Mouse (Mus musculus): Measurements from ENCODE around the gene Ebi3. TPM values are rescaled to one million over a fixed set of nuclear protein-coding genes. Genes with fewer than 3 reads are reported as not detected.

The Ebi3 gene
- polyA plus RNA-seq, 1 experiment from 2014 or later, result 1.9 TPM

- H3K27me3 ChIP-seq (ENCODE audit: poor library complexity, severe bottlenecking), result no peaks in the 10 kb centered on the region
- peak within 1 kb of the TSS; percentile 85 for H3K27ac ChIP-seq
- WGBS, result 8% methylated on average over 35 of the region's 35 CpGs
These were observed 33.9 kb downstream of the Ebi3 start, which contains the start of gene Fsd1 for GRCm38 (mm10) chr17:55986030-55986961. Gene Fsd1 (plus strand): TSS chr17:55986509.

GRCm38 (mm10) chr17:55990278-55990898 lies 37.9 kb downstream of the Ebi3 start:
- Histone ChIP-seq H3K9me3 (no peaks in the 10 kb centered on the region), H3K27ac (no peak overlapping the region), H3K27me3 (ENCODE audit: poor library complexity, severe bottlenecking) (no peaks in the 10 kb centered on the region), H3K4me1 (peaks cover 13% of the 10 kb centered on the region), H3K36me3 (replicated peaks) (peaks cover 53% of the 10 kb centered on the region), H3K4me3 (no peak overlapping the region)
- 89% methylated on average over 8 of the region's 8 CpGs for WGBS
- no peak for DNase-seq (ENCODE audit: extremely low spot score, low spot score)

More at GRCm38 (mm10) chr17:55986030-55986961, 33.9 kb downstream of the Ebi3 start, which contains the start of gene Fsd1:
- Histone ChIP-seq H3K9me3 (no peaks in the 10 kb centered on the region; the same call in 1 of the 2 replicates), H3K4me3 (peak within 1 kb of the TSS; percentile 73), H3K4me1 (peaks cover 13% of the 10 kb centered on the region), H3K36me3 (replicated peaks) (peaks cover 21% of the 10 kb centered on the region)
- peak; percentile 79 for DNase-seq (ENCODE audit: extremely low spot score, low spot score)

GRCm38 (mm10) chr17:55996007-55996406 lies 43.6 kb downstream of the Ebi3 start:
- peaks cover 61% of the 10 kb centered on the region for H3K36me3 ChIP-seq (replicated peaks)
- H3K9me3 ChIP-seq, result 0 out of 2 replicates have a peak, but pooled peaks cover 4% of the 10 kb centered on the region
- H3K4me1 ChIP-seq, result peaks cover 13% of the 10 kb centered on the region
- no peak for DNase-seq (ENCODE audit: extremely low spot score, low spot score)
- no peak overlapping the region for H3K27ac ChIP-seq
- H3K4me3 ChIP-seq, result no peak overlapping the region
- WGBS, result 92% methylated on average over 15 of the region's 15 CpGs
- peaks cover 17% of the 10 kb centered on the region for H3K27me3 ChIP-seq (ENCODE audit: poor library complexity, severe bottlenecking)

- DNase-seq (ENCODE audit: extremely low spot score, low spot score), result no peak
- Histone ChIP-seq H3K4me3 (peak overlapping the region; percentile 42), H3K4me1 (peaks cover 13% of the 10 kb centered on the region), H3K9me3 (0 out of 2 replicates have a peak, but pooled peaks cover 4% of the 10 kb centered on the region), H3K36me3 (replicated peaks) (peaks cover 30% of the 10 kb centered on the region), H3K27ac (peak overlapping the region; percentile 60; the same call in 1 of the 2 replicates), H3K27me3 (ENCODE audit: poor library complexity, severe bottlenecking) (peaks cover 30% of the 10 kb centered on the region)
- 5% methylated on average over 30 of the region's 30 CpGs for WGBS
These were observed 47.5 kb downstream of the Ebi3 start for GRCm38 (mm10) chr17:55999794-56000499.

GRCm38 (mm10) chr17:56003000-56003399 lies 50.6 kb downstream of the Ebi3 start:
- H3K27me3 ChIP-seq (ENCODE audit: poor library complexity, severe bottlenecking), result peaks cover 36% of the 10 kb centered on the region
- H3K4me3 ChIP-seq, result no peak overlapping the region
- no peaks in the 10 kb centered on the region for H3K9me3 ChIP-seq
- 85% methylated on average over 3 of the region's 3 CpGs for WGBS
- peaks cover under 1% of the 10 kb centered on the region; the same call in 1 of the 2 replicates for H3K36me3 ChIP-seq (replicated peaks)
- H3K4me1 ChIP-seq, result peaks cover 28% of the 10 kb centered on the region
- H3K27ac ChIP-seq, result no peak overlapping the region
- no peak for DNase-seq (ENCODE audit: extremely low spot score, low spot score)

GRCm38 (mm10) chr17:56005415-56006061 lies 53.1 kb downstream of the Ebi3 start, which contains the start of the genes Stap2 and Mpnd:
Gene Stap2 (minus strand): TSS chr17:56005584.
Gene Mpnd (plus strand): TSS chr17:56005711.
- Histone ChIP-seq H3K36me3 (replicated peaks) (peaks cover 5% of the 10 kb centered on the region; the same call in 1 of the 2 replicates), H3K4me1 (peaks cover 38% of the 10 kb centered on the region), H3K27me3 (ENCODE audit: poor library complexity, severe bottlenecking) (peaks cover 23% of the 10 kb centered on the region), H3K4me3 (peak within 1 kb of the TSS; percentile 12; the same call in 1 of the 2 replicates), H3K27ac (no peak within 1 kb of the TSS), H3K9me3 (no peaks in the 10 kb centered on the region)
- peak; percentile 38 for DNase-seq (ENCODE audit: extremely low spot score, low spot score)
- 57% methylated on average over 13 of the region's 13 CpGs for WGBS

Other genes starting within 250 kb of the Ebi3 start
- gene Pot1b, start 240.0 kb upstream of the Ebi3 start, polyA plus RNA-seq (2016; fragmentation: Nextera tagmentation; extraction: Ambion mirVana), result 11.8 and 12.3 TPM in 2 replicates
- gene Adgre4, start 202.7 kb upstream of the Ebi3 start, polyA plus RNA-seq (2016; fragmentation: Nextera tagmentation; extraction: Ambion mirVana), result 0.16 TPM in 1 of 2 replicates, not detected in the other
- 9.1 and 10.5 TPM in 2 replicates for gene Zfp119a, start 73.7 kb upstream of the Ebi3 start, polyA plus RNA-seq (2016; fragmentation: Nextera tagmentation; extraction: Ambion mirVana)
- 12.9 and 15.3 TPM in 2 replicates for gene Zfp959, start 60.5 kb upstream of the Ebi3 start, polyA plus RNA-seq (2016; fragmentation: Nextera tagmentation; extraction: Ambion mirVana)
- gene Zfp119b, start 3.1 kb upstream of the Ebi3 start, polyA plus RNA-seq (2016; fragmentation: Nextera tagmentation; extraction: Ambion mirVana), result 6.4 and 6.6 TPM in 2 replicates
- 29.2 and 30.4 TPM in 2 replicates for gene Yju2, start 6.5 kb downstream of the Ebi3 start, polyA plus RNA-seq (2016; fragmentation: Nextera tagmentation; extraction: Ambion mirVana)
- 42.1 and 50.3 TPM in 2 replicates for gene Shd, start 17.8 kb downstream of the Ebi3 start, polyA plus RNA-seq (2016; fragmentation: Nextera tagmentation; extraction: Ambion mirVana)
- gene Fsd1, start 33.9 kb downstream of the Ebi3 start, polyA plus RNA-seq (2016; fragmentation: Nextera tagmentation; extraction: Ambion mirVana), result 74.4 and 80.9 TPM in 2 replicates
- 5.6 and 7.4 TPM in 2 replicates for gene Stap2, start 52.9 kb downstream of the Ebi3 start, polyA plus RNA-seq (2016; fragmentation: Nextera tagmentation; extraction: Ambion mirVana)
- gene Mpnd, start 53.1 kb downstream of the Ebi3 start, polyA plus RNA-seq (2016; fragmentation: Nextera tagmentation; extraction: Ambion mirVana), result 105 and 114 TPM in 2 replicates
- gene Sh3gl1, start 84.0 kb downstream of the Ebi3 start, polyA plus RNA-seq (2016; fragmentation: Nextera tagmentation; extraction: Ambion mirVana), result 152 and 157 TPM in 2 replicates
- 53.9 and 54.7 TPM in 2 replicates for gene Chaf1a, start 87.8 kb downstream of the Ebi3 start, polyA plus RNA-seq (2016; fragmentation: Nextera tagmentation; extraction: Ambion mirVana)
- 30.2 and 32.4 TPM in 2 replicates for gene Ubxn6, start 122.4 kb downstream of the Ebi3 start, polyA plus RNA-seq (2016; fragmentation: Nextera tagmentation; extraction: Ambion mirVana)
- 188 and 200 TPM in 2 replicates for gene Hdgfl2, start 127.0 kb downstream of the Ebi3 start, polyA plus RNA-seq (2016; fragmentation: Nextera tagmentation; extraction: Ambion mirVana)
- 0.05 and 0.09 TPM in 2 replicates for gene Plin4, start 157.2 kb downstream of the Ebi3 start, polyA plus RNA-seq (2016; fragmentation: Nextera tagmentation; extraction: Ambion mirVana)
- 0.25 and 0.33 TPM in 2 replicates for gene Plin5, start 165.0 kb downstream of the Ebi3 start, polyA plus RNA-seq (2016; fragmentation: Nextera tagmentation; extraction: Ambion mirVana)
- not detected in 2 replicates for gene Lrg1, start 169.4 kb downstream of the Ebi3 start, polyA plus RNA-seq (2016; fragmentation: Nextera tagmentation; extraction: Ambion mirVana)
- 0.44 and 0.67 TPM in 2 replicates for gene Sema6b, start 187.7 kb downstream of the Ebi3 start, polyA plus RNA-seq (2016; fragmentation: Nextera tagmentation; extraction: Ambion mirVana)
- gene Tnfaip8l1, start 209.8 kb downstream of the Ebi3 start, polyA plus RNA-seq (2016; fragmentation: Nextera tagmentation; extraction: Ambion mirVana), result 7.4 and 8.1 TPM in 2 replicates
- gene Mydgf, start 231.3 kb downstream of the Ebi3 start, polyA plus RNA-seq (2016; fragmentation: Nextera tagmentation; extraction: Ambion mirVana), result 75.5 and 78.5 TPM in 2 replicates